Mouse (Mus musculus) E14TG2a.4 (cell line): ENCODE data around the gene Slc12a6.

Source experiments
- CTCF ChIP-seq: conservative IDR thresholded peaks from 2 replicates; pipeline ENCODE4 v1.5.1; 2014; ENCODE audit warnings: low read length
- NANOG ChIP-seq: IDR thresholded peaks from 2 replicates; pipeline ENCODE4 v1.6.1; 2014; ENCODE audit warnings: borderline replicate concordance, low read length, mixed read lengths
- POU5F1 ChIP-seq: IDR thresholded peaks from 2 replicates; pipeline ENCODE4 v1.6.1; 2014; ENCODE audit warnings: low read length, borderline replicate concordance

- TF ChIP-seq CTCF (0 out of 2 replicates have a peak, but pooled peaks have one; percentile 11), NANOG (no peak), POU5F1 (no peak)
Measured at GRCm38 (mm10) chr2:112339736-112340135, 74.1 kb downstream of the Slc12a6 start.
